Mouse (Mus musculus): ENCODE data around the gene Dpp10. TPM values are rescaled to one million over a fixed set of nuclear protein-coding genes. Genes with fewer than 3 reads are reported as not detected.

The Dpp10 gene
- polyA plus RNA-seq (2015; fragmentation: Nextera tagmentation; extraction: Ambion mirVana), result 0.84 and 1.1 TPM in 2 replicates

GRCm38 (mm10) chr1:124044925-124045640, at the start of gene Dpp10:
Dpp10 (minus strand) TSS chr1:124045559.
- under 1% methylated on average over 27 of the region's 38 CpGs for WGBS
- peak within 1 kb of the TSS; percentile 21; the same call in 1 of the 2 replicates for H3K9ac ChIP-seq (ENCODE audit: low read length)

DNA sequence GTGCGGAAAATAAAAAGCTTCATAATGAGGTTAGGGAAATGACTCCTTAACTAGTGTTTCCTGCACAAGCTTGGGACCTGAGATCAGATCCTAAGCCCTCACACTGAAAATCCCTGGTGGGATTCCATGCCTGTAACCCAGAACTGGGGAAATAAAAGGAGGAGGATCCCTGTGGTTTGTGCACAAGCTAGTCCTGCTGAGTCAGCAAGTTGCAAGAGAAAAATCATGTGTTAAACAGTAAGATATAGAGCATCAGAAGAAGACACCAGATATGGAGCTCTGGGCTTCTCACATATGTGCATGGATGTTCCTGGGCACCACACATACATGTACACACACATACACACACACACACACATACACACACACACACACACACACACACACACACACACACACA, 3.2 kb upstream of the Dpp10 start:
- no peak for ATAC-seq (ENCODE audit: insufficient read depth, low FRiP score)
- no peak overlapping the region for H3K4me3 ChIP-seq (replicated peaks; ENCODE audit: low read length)
- no peaks in the 10 kb centered on the region for H3K36me3 ChIP-seq (ENCODE audit: control insufficient read depth, insufficient read depth, low read length)
- 81% methylated on average over 1 of the region's 1 CpGs for WGBS
- H3K4me2 ChIP-seq (ENCODE audit: low read depth, low read length), result no peak overlapping the region
- no peak overlapping the region for H3K27ac ChIP-seq (ENCODE audit: low read length)
- H3K9ac ChIP-seq (ENCODE audit: low read length), result no peak overlapping the region
- H3K27me3 ChIP-seq (ENCODE audit: control insufficient read depth, insufficient read depth, low read length), result peaks cover 31% of the 10 kb centered on the region
- no peaks in the 10 kb centered on the region for H3K4me1 ChIP-seq (ENCODE audit: control insufficient read depth, insufficient read depth, low read length)
- no peaks in the 10 kb centered on the region for H3K9me3 ChIP-seq (replicated peaks; ENCODE audit: control insufficient read depth, low read length)

More at GRCm38 (mm10) chr1:124044925-124045640, at the start of gene Dpp10:
- no peaks in the 10 kb centered on the region for H3K9me3 ChIP-seq (replicated peaks; ENCODE audit: control insufficient read depth, low read length)
- peaks cover 31% of the 10 kb centered on the region for H3K27me3 ChIP-seq (ENCODE audit: control insufficient read depth, insufficient read depth, low read length)
- H3K27ac ChIP-seq (ENCODE audit: low read length), result no peak within 1 kb of the TSS
- no peaks in the 10 kb centered on the region for H3K4me1 ChIP-seq (ENCODE audit: control insufficient read depth, insufficient read depth, low read length)
- H3K4me3 ChIP-seq (replicated peaks; ENCODE audit: low read length), result peak within 1 kb of the TSS; percentile 49
- ATAC-seq (ENCODE audit: insufficient read depth, low FRiP score), result no peak
- no peaks in the 10 kb centered on the region for H3K36me3 ChIP-seq (ENCODE audit: control insufficient read depth, insufficient read depth, low read length)
- peak within 1 kb of the TSS; percentile 76 for H3K4me2 ChIP-seq (ENCODE audit: low read depth, low read length)

DNA sequence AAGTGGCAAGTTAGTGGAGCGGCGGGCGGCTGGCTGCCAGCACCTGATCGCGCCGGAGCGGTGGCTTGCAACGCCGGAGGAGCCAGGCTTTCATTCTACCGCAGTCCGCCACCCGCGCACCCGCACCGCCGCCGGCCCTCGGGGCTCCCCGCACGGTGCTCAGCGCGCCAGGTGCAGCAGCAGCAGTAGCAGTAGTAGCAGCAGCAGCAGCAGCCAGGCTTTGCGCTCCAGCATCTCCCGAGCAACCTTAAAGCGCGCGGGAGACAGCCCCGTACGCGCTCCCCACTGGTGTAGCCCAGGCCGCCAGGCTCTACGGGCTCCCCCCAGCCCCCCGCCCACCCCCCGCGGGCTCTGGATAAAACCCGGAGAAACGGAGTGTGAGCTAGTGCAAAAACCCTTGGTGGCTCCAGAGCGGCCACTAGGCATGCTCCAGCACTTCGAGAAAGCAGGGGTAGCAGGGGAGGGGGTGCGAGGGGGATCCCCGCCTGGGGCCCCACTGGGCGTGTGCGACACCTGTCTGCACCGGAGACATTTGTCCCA, 472 bp upstream of the Dpp10 start:
- H3K27ac ChIP-seq (ENCODE audit: low read length), result no peak overlapping the region
- H3K9me3 ChIP-seq (replicated peaks; ENCODE audit: control insufficient read depth, low read length), result no peaks in the 10 kb centered on the region
- H3K36me3 ChIP-seq (ENCODE audit: control insufficient read depth, insufficient read depth, low read length), result no peaks in the 10 kb centered on the region
- ATAC-seq (ENCODE audit: insufficient read depth, low FRiP score), result peak; percentile 58; the same call in 1 of the 2 replicates
- no peaks in the 10 kb centered on the region for H3K4me1 ChIP-seq (ENCODE audit: control insufficient read depth, insufficient read depth, low read length)
- peaks cover 31% of the 10 kb centered on the region for H3K27me3 ChIP-seq (ENCODE audit: control insufficient read depth, insufficient read depth, low read length)
- WGBS, result 1% methylated on average over 44 of the region's 44 CpGs
- H3K9ac ChIP-seq (ENCODE audit: low read length), result peak overlapping the region; percentile 21; the same call in 1 of the 2 replicates
- H3K4me2 ChIP-seq (ENCODE audit: low read depth, low read length), result peak overlapping the region; percentile 76
- H3K4me3 ChIP-seq (replicated peaks; ENCODE audit: low read length), result peak overlapping the region; percentile 49

GRCm38 (mm10) chr1:124044161-124044560, 1.2 kb downstream of the Dpp10 start:
- ATAC-seq (ENCODE audit: insufficient read depth, low FRiP score), result no peak
- H3K9me3 ChIP-seq (replicated peaks; ENCODE audit: control insufficient read depth, low read length), result no peaks in the 10 kb centered on the region
- H3K9ac ChIP-seq (ENCODE audit: low read length), result no peak overlapping the region
- no peaks in the 10 kb centered on the region for H3K36me3 ChIP-seq (ENCODE audit: control insufficient read depth, insufficient read depth, low read length)
- H3K4me2 ChIP-seq (ENCODE audit: low read depth, low read length), result no peak overlapping the region
- no peaks in the 10 kb centered on the region for H3K4me1 ChIP-seq (ENCODE audit: control insufficient read depth, insufficient read depth, low read length)
- H3K4me3 ChIP-seq (replicated peaks; ENCODE audit: low read length), result no peak overlapping the region
- no peak overlapping the region for H3K27ac ChIP-seq (ENCODE audit: low read length)
- 13% methylated on average over 12 of the region's 12 CpGs for WGBS
- peaks cover 31% of the 10 kb centered on the region for H3K27me3 ChIP-seq (ENCODE audit: control insufficient read depth, insufficient read depth, low read length)

DNA sequence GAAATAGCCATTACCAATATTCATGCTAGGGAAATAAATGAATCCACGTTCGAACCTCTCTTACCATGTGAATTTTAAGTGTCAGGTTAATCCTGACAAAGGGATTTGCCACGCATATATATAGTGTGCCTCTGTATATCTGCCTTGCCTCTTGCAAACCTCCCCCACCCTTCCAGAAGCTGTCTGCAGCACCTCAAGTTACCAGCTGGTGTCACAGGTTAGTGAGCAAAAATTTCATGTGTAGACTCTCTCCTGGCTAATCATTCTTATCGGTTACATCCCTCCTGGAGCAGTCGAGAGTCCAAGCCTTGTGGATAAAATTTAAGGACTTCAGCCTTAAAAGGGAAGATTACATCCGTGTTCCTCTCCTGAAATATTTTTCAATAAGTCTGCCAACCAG, 1.9 kb downstream of the Dpp10 start:
- H3K36me3 ChIP-seq (ENCODE audit: control insufficient read depth, insufficient read depth, low read length), result no peaks in the 10 kb centered on the region
- H3K27me3 ChIP-seq (ENCODE audit: control insufficient read depth, insufficient read depth, low read length), result peaks cover 31% of the 10 kb centered on the region
- H3K4me2 ChIP-seq (ENCODE audit: low read depth, low read length), result no peak overlapping the region
- no peak overlapping the region for H3K9ac ChIP-seq (ENCODE audit: low read length)
- H3K27ac ChIP-seq (ENCODE audit: low read length), result no peak overlapping the region
- ATAC-seq (ENCODE audit: insufficient read depth, low FRiP score), result no peak
- H3K4me1 ChIP-seq (ENCODE audit: control insufficient read depth, insufficient read depth, low read length), result no peaks in the 10 kb centered on the region
- H3K9me3 ChIP-seq (replicated peaks; ENCODE audit: control insufficient read depth, low read length), result no peaks in the 10 kb centered on the region
- no peak overlapping the region for H3K4me3 ChIP-seq (replicated peaks; ENCODE audit: low read length)
- 51% methylated on average over 6 of the region's 6 CpGs for WGBS

DNA sequence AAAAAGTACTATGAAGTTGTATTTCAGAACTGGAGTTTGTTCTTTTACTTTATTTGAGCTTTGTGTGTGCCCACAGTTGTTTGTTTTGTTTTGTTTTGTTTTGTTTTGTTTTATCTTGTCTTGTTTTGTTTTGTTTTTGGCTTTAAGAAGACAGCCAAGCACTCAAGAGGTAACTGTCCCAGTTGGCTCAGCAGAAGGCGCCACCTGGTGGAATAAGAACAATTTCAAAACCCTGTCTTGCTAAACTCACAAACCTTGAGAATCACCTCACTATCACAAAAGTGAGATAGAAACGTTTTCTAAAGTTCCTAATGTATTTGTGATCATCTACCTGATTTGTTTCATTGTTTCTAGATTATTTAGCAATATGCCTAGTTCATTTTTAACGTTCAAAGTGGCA, 3.8 kb downstream of the Dpp10 start:
- Histone ChIP-seq H3K27me3 (ENCODE audit: control insufficient read depth, insufficient read depth, low read length) (peaks cover 27% of the 10 kb centered on the region), H3K4me1 (ENCODE audit: control insufficient read depth, insufficient read depth, low read length) (no peaks in the 10 kb centered on the region), H3K27ac (ENCODE audit: low read length) (no peak overlapping the region), H3K9ac (ENCODE audit: low read length) (no peak overlapping the region), H3K9me3 (replicated peaks; ENCODE audit: control insufficient read depth, low read length) (no peaks in the 10 kb centered on the region), H3K4me2 (ENCODE audit: low read depth, low read length) (no peak overlapping the region), H3K36me3 (ENCODE audit: control insufficient read depth, insufficient read depth, low read length) (no peaks in the 10 kb centered on the region), H3K4me3 (replicated peaks; ENCODE audit: low read length) (no peak overlapping the region)
- ATAC-seq (ENCODE audit: insufficient read depth, low FRiP score), result no peak
- 3% methylated on average over 3 of the region's 3 CpGs for WGBS

GRCm38 (mm10) chr1:124035306-124035990, 9.9 kb downstream of the Dpp10 start:
- 49% methylated on average over 4 of the region's 4 CpGs for WGBS
- no peak overlapping the region for H3K4me3 ChIP-seq (replicated peaks; ENCODE audit: low read length)
- H3K9ac ChIP-seq (ENCODE audit: low read length), result no peak overlapping the region
- no peak overlapping the region for H3K27ac ChIP-seq (ENCODE audit: low read length)
- H3K36me3 ChIP-seq (ENCODE audit: control insufficient read depth, insufficient read depth, low read length), result no peaks in the 10 kb centered on the region
- H3K4me1 ChIP-seq (ENCODE audit: control insufficient read depth, insufficient read depth, low read length), result no peaks in the 10 kb centered on the region
- no peaks in the 10 kb centered on the region for H3K9me3 ChIP-seq (replicated peaks; ENCODE audit: control insufficient read depth, low read length)
- H3K27me3 ChIP-seq (ENCODE audit: control insufficient read depth, insufficient read depth, low read length), result no peaks in the 10 kb centered on the region
- H3K4me2 ChIP-seq (ENCODE audit: low read depth, low read length), result no peak overlapping the region
- no peak for ATAC-seq (ENCODE audit: insufficient read depth, low FRiP score)

DNA sequence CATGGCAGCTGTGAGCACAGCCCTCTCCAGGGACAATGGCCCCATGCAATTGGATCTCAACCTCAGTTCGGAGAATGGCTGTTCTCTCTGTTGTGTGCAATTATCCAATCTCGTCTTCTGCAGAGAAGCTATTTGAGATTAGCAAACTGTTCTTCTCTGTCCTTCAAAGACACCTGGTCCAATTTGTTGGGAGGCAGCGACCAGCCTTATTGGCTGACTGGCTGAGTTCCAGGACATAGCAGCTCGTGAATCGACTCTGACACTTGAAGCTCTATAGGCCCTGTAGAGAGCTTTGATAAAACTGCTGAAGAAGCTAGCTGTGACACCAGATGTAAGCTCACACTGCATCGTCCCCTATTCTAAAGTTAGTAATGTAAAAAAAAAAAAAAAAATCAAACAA, 12.7 kb downstream of the Dpp10 start:
- Histone ChIP-seq H3K4me2 (ENCODE audit: low read depth, low read length) (no peak overlapping the region), H3K4me1 (ENCODE audit: control insufficient read depth, insufficient read depth, low read length) (no peaks in the 10 kb centered on the region), H3K9ac (ENCODE audit: low read length) (no peak overlapping the region), H3K27ac (ENCODE audit: low read length) (no peak overlapping the region), H3K9me3 (replicated peaks; ENCODE audit: control insufficient read depth, low read length) (no peaks in the 10 kb centered on the region), H3K4me3 (replicated peaks; ENCODE audit: low read length) (no peak overlapping the region), H3K36me3 (ENCODE audit: control insufficient read depth, insufficient read depth, low read length) (no peaks in the 10 kb centered on the region), H3K27me3 (ENCODE audit: control insufficient read depth, insufficient read depth, low read length) (no peaks in the 10 kb centered on the region)
- 62% methylated on average over 6 of the region's 6 CpGs for WGBS
- no peak for ATAC-seq (ENCODE audit: insufficient read depth, low FRiP score)

- Histone ChIP-seq H3K27ac (ENCODE audit: low read length) (no peak overlapping the region), H3K9me3 (replicated peaks; ENCODE audit: control insufficient read depth, low read length) (no peaks in the 10 kb centered on the region), H3K4me1 (ENCODE audit: control insufficient read depth, insufficient read depth, low read length) (no peaks in the 10 kb centered on the region), H3K36me3 (ENCODE audit: control insufficient read depth, insufficient read depth, low read length) (no peaks in the 10 kb centered on the region), H3K27me3 (ENCODE audit: control insufficient read depth, insufficient read depth, low read length) (no peaks in the 10 kb centered on the region), H3K4me3 (replicated peaks; ENCODE audit: low read length) (no peak overlapping the region), H3K9ac (ENCODE audit: low read length) (no peak overlapping the region), H3K4me2 (ENCODE audit: low read depth, low read length) (no peak overlapping the region)
- ATAC-seq (ENCODE audit: insufficient read depth, low FRiP score), result no peak
- 83% methylated on average over 2 of the region's 2 CpGs for WGBS
These were observed 13.4 kb downstream of the Dpp10 start for GRCm38 (mm10) chr1:124031968-124032367.

Data from stomach, embryonic 16.5 days (tissue).